Mouse (Mus musculus) heart, postnatal 0 days (tissue): Measurements from ENCODE around the gene Wdr46.

Source experiments
- CTCF ChIP-seq: IDR thresholded peaks from 2 replicates; pipeline ENCODE4 v1.5.1; 2016; ENCODE audit warnings: antibody characterized with exemption, control low read depth, low read depth
- EP300 ChIP-seq: IDR thresholded peaks from 2 replicates; pipeline ENCODE4 v1.6.1; 2016; ENCODE audit warnings: antibody characterized with exemption, low read depth

DNA sequence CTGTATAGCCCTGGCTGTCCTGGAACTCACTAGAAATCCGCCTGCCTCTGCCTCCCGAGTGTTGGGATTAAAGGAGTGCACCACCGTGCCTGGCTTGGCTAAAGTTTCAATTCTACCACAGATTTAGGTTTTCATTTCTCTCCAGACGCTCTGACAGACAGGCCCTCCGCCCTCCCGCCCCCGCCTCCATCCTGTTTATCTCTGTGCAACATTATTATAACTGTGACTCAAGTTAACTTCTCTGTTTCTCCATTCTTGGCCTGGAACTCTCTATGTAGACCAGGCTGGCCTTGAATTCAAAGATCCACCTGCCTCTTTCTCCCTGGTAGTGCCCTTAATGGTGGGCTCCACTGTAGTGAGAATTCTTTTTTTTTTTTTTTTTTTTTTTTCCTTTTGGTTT lies 38.0 kb upstream of the Wdr46 start:
- TF ChIP-seq CTCF (no peak), EP300 (no peak)
